Mouse (Mus musculus) layer of hippocampus, postnatal 14 days (tissue): ENCODE results near the gene Man2b2. TPM values are rescaled to one million over a fixed set of nuclear protein-coding genes. Genes with fewer than 3 reads are reported as not detected.

ENCODE experiments used
- DNase-seq, 2 experiments: peaks; one replicate each; pipeline ENCODE4 v3.0.0; 2021 to 2022; ENCODE audit warnings: low spot score in 2 of 2, mixed read lengths in 1 of 2
- total RNA-seq, 2 experiments: library from RNA; stranded (reverse); gene quantifications; 2 replicates each; pipeline ENCODE4 v1.2.3; 2021

Gene Man2b2
- total RNA-seq, 2 experiments from 2014 or later, result 19.6 to 20.1 TPM

DNA sequence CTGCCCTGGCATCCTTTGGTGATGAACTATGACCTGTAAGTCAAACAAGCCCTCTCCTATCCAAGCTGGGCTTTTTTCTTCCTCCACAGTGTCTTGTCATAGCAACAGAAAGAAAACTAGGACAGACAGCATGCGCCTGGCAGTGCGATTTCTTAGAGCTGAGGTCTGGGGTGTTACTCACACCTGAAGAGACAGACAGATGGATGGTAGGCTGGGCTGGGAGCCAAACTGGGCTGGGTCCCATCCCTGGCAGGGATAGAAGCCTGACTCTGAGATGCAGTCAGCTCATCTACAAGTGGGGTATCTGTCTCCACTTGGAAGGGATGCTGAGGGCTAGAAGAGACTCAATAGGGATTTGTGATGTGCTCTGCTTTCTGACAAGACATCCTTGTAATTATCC is 8.6 kb upstream of the Man2b2 start:
- DNase-seq, result no peak

GRCm38 (mm10) chr5:36835933-36836332 is 5.5 kb upstream of the Man2b2 start:
- DNase-seq, result peak; percentile 71 to 85

DNA sequence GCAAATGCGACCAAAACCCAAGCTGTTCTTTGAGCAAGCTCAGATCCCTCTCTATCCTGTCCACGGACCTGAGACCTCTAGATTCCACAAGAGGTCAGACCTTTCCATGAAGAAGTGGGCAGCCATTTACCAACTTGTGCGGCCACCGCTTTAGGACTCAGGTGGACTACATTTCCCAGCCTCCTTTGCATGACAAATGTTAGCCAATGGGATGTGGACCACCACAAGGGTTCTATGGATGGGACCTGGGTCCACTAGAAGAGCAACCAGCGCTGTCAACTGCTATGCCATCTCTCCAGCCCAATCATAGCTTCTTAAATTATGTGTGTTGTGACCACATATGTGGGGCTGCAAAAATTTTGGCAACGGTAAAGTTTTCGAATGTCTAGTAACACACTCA is 819 bp upstream of the Man2b2 start:
- DNase-seq, result peak in 1 of 2 experiments; percentile 66

DNA sequence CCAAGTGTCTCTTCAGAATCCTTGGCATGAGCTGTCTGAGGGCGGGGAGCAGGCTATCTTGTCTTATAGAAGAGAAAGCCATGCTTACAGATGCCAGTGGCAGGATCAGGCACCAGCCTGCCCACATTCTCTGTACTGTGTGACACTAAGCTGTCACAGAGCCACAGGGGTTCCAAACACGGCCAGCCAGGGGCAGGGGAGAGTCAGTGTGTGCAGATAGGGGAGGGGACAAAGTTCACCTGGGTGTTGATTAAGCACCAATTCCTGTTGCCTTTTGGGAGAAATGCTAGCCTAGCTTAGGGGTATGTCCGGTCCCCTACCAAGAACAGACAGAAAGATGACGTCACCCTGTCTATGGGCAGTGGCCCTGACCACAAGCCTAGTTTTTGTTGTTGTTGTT is 1.4 kb downstream of the Man2b2 start:
- no peak for DNase-seq

DNA sequence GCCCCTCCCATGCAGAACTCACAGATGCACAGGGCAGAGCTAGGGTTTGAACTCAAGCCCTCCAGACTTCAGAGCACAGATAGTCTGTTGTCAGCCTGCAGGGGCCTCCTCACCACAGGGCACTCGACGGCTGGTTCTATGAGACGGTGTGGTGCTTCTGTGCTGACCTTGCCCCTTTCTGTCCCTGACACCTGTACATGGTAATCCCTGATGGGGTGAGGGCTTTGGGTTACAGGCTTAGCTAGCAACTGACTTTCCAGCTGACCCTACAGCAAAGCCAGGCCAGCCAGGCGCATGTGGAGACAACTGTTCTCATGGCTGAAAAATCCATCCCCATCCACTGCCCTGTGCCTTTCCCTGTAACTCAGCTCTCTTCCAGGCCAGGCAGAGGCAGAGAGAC is 7.5 kb downstream of the Man2b2 start:
- DNase-seq, result no peak

GRCm38 (mm10) chr5:36820142-36820541 is 10.3 kb downstream of the Man2b2 start:
- DNase-seq, result peak in 1 of 2 experiments; percentile 59

DNA sequence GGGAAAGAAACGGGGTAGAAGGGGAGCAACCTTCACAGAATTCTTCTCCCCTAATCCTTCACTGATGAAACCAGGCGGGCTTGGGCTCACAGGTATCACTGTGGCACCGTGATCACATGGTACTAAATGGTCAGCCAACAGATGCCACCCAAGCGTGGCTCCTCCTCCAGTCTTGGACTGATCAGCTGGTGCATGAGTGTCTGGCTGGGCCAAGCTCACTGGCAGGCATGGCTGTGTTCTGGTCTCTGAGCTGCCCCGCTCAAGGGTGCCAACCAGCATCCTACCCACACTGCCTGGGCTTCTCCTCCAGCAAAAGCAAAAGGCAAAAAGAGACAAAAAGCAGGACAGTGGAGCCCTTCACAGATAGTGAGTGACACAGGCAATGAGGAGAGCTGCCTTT is 10.7 kb downstream of the Man2b2 start:
- no peak for DNase-seq

DNA sequence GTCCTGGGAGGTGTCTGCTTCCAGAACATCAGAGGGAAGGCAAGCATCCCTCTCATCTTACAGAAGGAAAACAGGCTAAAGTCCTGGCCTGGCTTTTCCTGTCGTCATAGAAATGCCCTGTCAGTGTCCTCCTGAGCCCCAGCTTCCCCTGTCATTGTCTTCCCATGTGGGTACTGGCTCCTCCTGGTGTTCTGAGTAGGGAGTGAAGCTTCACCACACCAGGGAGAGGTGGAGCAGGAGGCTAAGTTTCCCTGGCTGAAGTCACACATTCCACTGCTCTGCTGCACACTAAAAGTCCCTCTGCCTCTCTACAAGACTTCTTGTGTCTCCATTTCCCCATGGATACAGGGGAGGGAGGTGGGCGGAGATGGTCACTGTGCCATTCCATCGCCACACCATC is 12.7 kb downstream of the Man2b2 start:
- DNase-seq, result no peak

- no peak for DNase-seq
Observed at GRCm38 (mm10) chr5:36814554-36814953, 15.9 kb downstream of the Man2b2 start.

DNA sequence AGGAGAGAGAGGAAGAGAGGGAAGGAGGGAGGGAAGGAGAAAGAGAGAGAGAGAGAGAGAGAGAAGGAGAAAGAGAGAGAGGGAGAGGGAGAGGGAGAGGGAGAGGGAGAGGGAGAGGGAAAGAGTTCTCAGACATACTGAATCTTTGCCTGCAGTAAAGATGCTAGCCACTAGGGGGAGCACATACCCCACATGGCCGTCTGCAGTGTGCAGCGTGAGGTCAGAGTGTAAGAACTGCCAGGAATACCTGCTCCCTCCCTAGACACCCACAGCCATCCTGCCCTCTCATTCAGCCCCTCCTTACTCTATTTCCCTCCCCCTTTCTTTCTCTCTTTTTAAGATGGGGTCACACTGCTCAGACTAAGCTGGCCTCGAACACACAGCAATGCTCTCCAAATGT is 19.0 kb downstream of the Man2b2 start:
- DNase-seq, result peak; percentile 54 to 55

GRCm38 (mm10) chr5:36810634-36811033 is 19.8 kb downstream of the Man2b2 start:
- no peak for DNase-seq

- DNase-seq, result no peak
Observed at GRCm38 (mm10) chr5:36809123-36809522, 21.3 kb downstream of the Man2b2 start.

- DNase-seq, result no peak
Observed at GRCm38 (mm10) chr5:36807106-36807505, 23.3 kb downstream of the Man2b2 start.

- DNase-seq, result no peak
Observed at GRCm38 (mm10) chr5:36797291-36797690, 33.2 kb downstream of the Man2b2 start.

DNA sequence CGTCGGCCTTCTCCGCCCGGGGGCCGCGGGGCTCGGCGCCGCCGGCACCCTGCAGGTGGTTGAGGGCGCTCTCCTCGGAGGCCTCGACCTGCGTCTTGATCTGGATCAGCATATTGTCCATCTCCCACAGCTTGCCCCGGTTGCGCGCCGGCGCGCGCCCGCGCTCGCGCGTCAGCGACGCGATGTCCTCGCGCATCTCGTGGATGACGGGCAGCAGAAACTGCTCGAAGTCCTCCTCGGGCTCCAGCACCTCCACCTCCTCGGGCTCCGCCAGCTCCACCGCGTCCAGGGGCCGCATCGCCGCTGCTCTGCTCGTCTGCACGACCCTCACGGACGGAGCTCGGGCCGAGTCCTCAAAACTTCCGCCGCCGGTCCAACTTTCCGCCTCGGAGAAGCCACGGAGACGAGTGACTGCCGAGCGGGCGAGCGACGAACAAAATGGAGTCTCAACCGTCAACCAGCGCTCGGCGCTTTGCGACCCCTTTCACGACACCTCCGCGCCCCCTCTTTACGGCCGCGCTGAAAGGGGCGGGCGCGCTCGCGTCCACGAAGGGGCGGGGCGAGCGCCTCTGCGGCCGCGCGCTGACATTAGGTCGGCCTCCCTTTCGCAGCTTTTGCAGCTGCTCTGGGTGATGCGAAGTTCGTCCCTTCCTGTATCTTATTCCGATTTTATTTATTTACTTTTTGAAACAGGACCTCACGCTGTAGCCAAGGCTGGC is 34.0 kb downstream of the Man2b2 start, which contains the start of gene Mrfap1:
TSS of gene Mrfap1 (minus strand) at position 477 of the 719 bp plus-strand sequence.
- DNase-seq, result peak; percentile 94 to 96

DNA sequence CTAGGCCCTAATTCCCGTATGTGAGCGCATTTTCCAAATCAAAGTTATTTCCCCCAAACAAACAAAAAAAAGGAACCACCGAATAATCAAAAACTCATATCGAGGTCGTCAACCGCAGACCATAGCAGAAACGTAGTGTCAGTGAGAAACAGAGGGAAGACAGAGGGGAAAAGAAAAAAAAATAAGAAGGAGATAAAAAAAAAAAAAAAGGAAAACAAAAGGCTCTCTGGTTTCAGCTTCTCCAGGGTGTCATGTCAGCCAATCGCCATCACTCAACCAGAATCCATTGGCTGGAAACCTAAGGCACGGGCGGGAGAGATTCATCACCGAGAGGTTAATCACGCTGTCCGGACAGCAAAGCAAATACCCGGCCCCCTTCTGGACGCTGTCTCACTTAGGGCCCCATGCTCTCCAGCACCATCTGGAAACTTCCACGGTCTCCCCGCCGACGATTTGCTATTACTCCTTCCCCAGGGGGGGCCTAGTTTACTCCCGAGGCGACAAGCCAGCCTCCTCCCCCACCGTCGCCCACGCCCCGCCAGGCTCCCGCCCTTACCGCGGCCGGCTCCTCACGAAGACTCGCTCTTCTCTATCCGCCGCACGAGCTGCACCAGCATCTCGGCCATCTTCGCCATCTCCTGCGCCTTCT is 34.7 kb downstream of the Man2b2 start:
- DNase-seq, result peak; percentile 72 to 79

GRCm38 (mm10) chr5:36791861-36792260 is 38.6 kb downstream of the Man2b2 start:
- DNase-seq, result no peak

GRCm38 (mm10) chr5:36786052-36786451 is 44.4 kb downstream of the Man2b2 start:
- no peak for DNase-seq

DNA sequence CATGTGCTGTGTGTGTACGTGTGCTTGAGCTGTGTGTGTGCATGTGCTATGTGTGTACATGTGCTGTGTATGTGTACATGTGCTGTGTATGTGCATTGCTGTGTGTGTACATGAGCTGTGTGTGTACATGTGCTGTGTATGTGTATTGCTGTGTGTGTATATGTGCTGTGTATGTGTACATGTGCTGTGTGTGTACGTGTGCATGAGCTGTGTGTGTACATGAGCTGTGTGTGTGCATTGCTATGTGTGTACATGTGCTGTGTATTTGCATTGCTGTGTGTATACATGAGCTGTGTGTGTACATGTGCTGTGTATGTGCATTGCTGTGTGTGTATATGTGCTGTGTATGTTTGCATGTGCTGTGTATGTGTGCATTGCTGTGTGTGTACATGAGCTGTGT is 50.9 kb downstream of the Man2b2 start:
- no peak for DNase-seq

DNA sequence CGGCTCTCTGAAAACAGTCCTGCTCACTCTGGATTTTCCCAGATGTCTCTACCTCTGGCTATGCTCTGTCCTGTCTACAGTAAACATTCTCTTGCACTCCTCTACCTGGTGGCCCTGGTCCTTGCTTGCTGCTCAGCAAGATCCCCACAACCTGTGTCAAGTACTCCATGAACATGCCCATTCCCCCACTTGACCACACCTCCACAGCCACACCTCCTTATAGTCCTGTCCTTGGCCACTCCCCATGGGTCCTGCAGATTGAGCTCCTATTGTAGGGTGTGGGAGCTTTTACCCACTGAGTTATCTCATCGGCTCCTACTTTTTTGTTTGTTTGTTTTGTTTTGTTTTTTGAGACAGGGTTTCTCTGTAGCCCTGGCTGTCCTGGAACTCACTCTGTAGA is 51.6 kb downstream of the Man2b2 start:
- DNase-seq, result no peak

DNA sequence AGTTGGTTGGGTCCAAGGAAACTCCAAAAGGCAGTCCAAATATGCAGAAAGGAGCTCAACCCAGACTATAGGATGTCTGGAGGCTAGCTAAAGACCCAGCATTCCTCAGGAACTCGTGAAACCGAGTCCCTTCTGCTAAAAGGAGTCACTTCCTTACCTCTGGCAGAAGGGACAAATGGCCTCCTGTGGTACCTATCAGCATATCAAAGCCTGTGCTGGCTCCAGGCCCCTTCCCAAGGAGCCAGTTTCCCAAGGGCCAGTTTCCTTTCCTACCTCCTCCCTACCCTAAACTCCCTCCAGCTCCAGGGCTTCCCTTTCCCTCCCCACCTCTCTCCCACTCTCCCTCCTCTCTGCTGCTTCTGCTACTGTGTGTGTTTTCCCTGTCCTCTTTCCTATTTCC is 53.3 kb downstream of the Man2b2 start:
- DNase-seq, result no peak

DNA sequence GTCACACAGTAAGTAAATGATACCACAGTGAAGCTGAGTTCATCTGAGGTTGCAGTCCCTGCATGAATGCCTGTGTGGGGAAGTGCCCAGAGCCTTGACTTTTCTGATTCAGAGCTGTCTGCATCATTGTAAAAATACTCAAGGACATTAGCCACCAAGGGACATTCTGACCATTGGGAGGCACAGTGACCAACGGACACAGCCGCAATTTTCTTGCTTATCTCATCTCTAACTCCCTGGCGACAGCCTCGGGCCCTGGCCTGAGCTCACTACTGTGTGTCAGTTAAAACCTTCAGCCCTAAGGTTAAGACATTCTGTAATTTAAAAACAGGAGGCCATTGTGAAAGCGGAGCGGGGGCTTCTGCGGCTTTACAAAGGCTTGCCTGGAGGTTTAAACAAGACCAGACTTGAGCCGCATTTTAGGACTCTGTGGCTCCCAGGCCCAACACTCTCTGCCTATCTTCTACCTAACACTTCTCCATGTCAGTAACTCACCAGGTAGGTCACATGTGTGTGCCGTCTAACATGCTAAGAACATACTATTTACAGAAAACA is 54.4 kb downstream of the Man2b2 start:
- DNase-seq, result no peak

GRCm38 (mm10) chr5:36775317-36775716 is 55.1 kb downstream of the Man2b2 start:
- no peak for DNase-seq
